Mouse (Mus musculus) cerebellum, adult 2 months (tissue): ENCODE measurements around the gene Fmo6.

Source experiments
- CTCF ChIP-seq: fragments of 200-500 bp; IDR thresholded peaks from 2 replicates; pipeline ENCODE4 v1.5.1; 2011; ENCODE audit warnings: low read depth, mild to moderate bottlenecking, control low read depth, low read length, moderate library complexity, borderline replicate concordance; ENCODE audit not compliant: insufficient read depth
- POLR2A ChIP-seq: fragments of 200-500 bp; IDR thresholded peaks from 2 replicates; pipeline ENCODE4 v1.6.1; 2011; ENCODE audit warnings: low read length, control low read depth, borderline replicate concordance; ENCODE audit not compliant: insufficient read depth

GRCm38 (mm10) chr1:162947934-162948333 lies 10.6 kb upstream of the Fmo6 start:
- TF ChIP-seq CTCF, result no peak
- no peak for TF ChIP-seq POLR2A
